Mouse (Mus musculus) midbrain, embryonic 16.5 days (tissue): Measurements from ENCODE around the gene Gan. TPM values are rescaled to one million over a fixed set of nuclear protein-coding genes. Genes with fewer than 3 reads are reported as not detected.

Source experiments
- ATAC-seq: fragments of 200-750 bp; cut with Nextera tagmentation; 2 replicates; pipeline ENCODE4 v1.8.0; 2017; ENCODE audit warnings: moderate TSS enrichment
- H3K27ac ChIP-seq: fragments of 300-500 bp; sonication (generic); 2 replicates; pipeline ENCODE4 v1.5.1; 2014; ENCODE audit warnings: mild to moderate bottlenecking, low read length, mixed read lengths
- H3K27me3 ChIP-seq: fragments of 300-500 bp; sonication (generic); 2 replicates; pipeline ENCODE4 v1.6.1; 2014; ENCODE audit warnings: low read depth, low read length, mixed read lengths; ENCODE audit not compliant: control insufficient read depth, insufficient read depth
- H3K36me3 ChIP-seq: fragments of 300-500 bp; sonication (generic); 2 replicates; pipeline ENCODE4 v1.6.1; 2014; ENCODE audit warnings: mild to moderate bottlenecking, low read length, moderate library complexity, mixed read lengths; ENCODE audit not compliant: control insufficient read depth, insufficient read depth
- H3K4me1 ChIP-seq: fragments of 300-500 bp; sonication (generic); 2 replicates; pipeline ENCODE4 v1.6.1; 2014; ENCODE audit warnings: mild to moderate bottlenecking, low read length, mixed read lengths; ENCODE audit not compliant: control insufficient read depth, insufficient read depth
- H3K4me2 ChIP-seq: fragments of 300-500 bp; sonication (generic); 2 replicates; pipeline ENCODE4 v1.6.1; 2014; ENCODE audit warnings: mild to moderate bottlenecking, low read length, mixed read lengths
- H3K4me3 ChIP-seq: fragments of 300-500 bp; sonication (generic); 2 replicates; pipeline ENCODE4 v1.5.1; 2014; ENCODE audit warnings: low read depth, mild to moderate bottlenecking, low read length, moderate library complexity, mixed read lengths
- H3K9ac ChIP-seq: fragments of 300-500 bp; sonication (generic); 2 replicates; pipeline ENCODE4 v1.6.1; 2014; ENCODE audit warnings: low read depth, low read length, mixed read lengths
- H3K9me3 ChIP-seq: fragments of 300-500 bp; sonication (generic); replicated peaks from 2 replicates; pipeline ENCODE4 v1.6.1; 2014; ENCODE audit warnings: mild to moderate bottlenecking, low read length, mixed read lengths; ENCODE audit not compliant: control insufficient read depth, poor library complexity, severe bottlenecking
- WGBS: fragments of 180-500 bp; shearing (Covaris S2); extraction: QIAGEN DNeasy Blood & Tissue Kit; methylation state at CpG from one replicate; pipeline ENCODE4 v1.1.7; 2014; 5-methylcytosine and 5-hydroxymethylcytosine counted together
- polyA plus RNA-seq: library from polyadenylated mRNA; unstranded; fragments of >200 nt; fragmentation: Nextera tagmentation; extraction: Ambion mirVana; gene quantifications from 2 replicates; pipeline ENCODE4 v1.2.1, GENCODE M21; 2015

Gene Gan
- polyA plus RNA-seq, 1 experiment from 2014 or later, result 3.4 TPM

DNA sequence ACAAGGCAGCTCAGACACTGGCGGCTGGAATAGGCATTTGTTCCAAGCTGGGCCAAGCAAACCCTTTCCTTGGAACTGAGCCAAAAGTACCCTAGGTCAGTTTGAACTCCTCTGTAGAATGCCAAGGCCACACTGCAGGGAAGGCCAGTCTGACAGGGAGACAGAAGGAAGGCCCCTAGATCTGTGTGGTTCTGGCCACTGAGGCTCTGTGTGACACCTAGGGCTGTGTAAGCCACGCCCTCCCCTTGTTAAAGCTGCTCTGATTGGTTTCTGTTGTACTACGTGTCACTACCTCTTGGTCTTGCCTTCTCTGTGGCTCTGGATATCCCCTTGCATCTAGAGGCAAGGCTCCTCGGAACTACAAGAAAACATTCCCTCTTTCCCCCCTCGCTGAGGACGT lies 86.7 kb downstream of the Gan start:
- Histone ChIP-seq H3K4me2 (no peak overlapping the region), H3K9ac (no peak overlapping the region), H3K4me1 (no peaks in the 10 kb centered on the region), H3K27ac (no peak overlapping the region), H3K9me3 (no peaks in the 10 kb centered on the region), H3K36me3 (no peaks in the 10 kb centered on the region), H3K27me3 (no peaks in the 10 kb centered on the region), H3K4me3 (no peak overlapping the region)
- ATAC-seq, result no peak
- 56% methylated on average over 6 of the region's 6 CpGs for WGBS

DNA sequence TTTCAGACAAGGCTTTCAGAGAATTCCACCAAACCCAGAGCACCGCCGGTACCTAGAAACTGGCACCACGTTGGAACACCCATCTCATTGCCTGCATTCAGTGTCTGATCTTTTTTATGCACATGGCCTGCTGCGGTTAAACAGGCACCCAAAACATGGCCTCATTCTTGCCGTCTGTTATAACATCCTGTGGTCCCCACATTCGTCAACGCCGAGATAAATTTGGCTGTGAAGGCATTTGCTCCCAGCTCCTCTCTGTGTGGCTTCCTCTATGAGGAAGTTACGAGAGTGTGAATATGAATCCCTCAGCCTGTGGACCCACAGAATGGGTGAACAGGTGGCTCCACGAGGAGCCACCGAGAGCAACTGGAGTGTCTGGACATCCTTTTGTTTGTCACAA lies 90.4 kb downstream of the Gan start:
- Histone ChIP-seq H3K9ac (no peak overlapping the region), H3K9me3 (no peaks in the 10 kb centered on the region), H3K4me1 (no peaks in the 10 kb centered on the region), H3K4me3 (no peak overlapping the region), H3K36me3 (no peaks in the 10 kb centered on the region), H3K4me2 (no peak overlapping the region), H3K27me3 (no peaks in the 10 kb centered on the region), H3K27ac (no peak overlapping the region)
- ATAC-seq, result no peak
- WGBS, result 93% methylated on average over 11 of the region's 11 CpGs

DNA sequence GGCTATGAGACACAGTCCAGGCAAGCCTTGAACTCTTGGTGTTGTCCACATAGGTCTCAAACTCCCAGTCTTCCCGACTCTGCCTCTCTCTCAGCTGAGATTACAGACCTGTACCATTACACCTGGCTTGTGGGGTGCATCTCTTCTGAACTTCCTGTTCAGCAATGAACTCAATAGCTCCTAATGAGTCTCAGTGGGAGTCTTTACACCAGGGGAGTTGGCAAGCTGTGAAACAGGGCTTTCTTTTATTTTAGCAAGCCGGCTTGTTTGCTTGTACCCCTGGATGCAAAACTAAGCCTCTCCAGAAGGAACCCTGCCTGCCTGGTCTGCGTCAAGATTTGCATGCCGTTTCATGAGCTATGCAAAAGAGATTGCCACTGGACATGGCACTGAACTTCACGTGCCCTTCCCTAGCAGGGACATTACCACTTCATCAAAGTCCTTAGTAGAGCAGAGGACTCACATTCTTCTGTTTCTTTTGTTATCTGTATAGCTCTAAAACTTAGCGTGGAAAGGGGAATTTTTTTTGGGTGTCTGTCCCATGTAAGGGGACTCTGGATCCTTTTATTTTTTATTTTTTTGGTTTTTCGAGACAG lies 93.2 kb downstream of the Gan start:
- H3K27ac ChIP-seq, result no peak overlapping the region
- ATAC-seq, result no peak
- H3K4me3 ChIP-seq, result no peak overlapping the region
- WGBS, result 36% methylated on average over 7 of the region's 7 CpGs
- H3K4me1 ChIP-seq, result no peaks in the 10 kb centered on the region
- H3K27me3 ChIP-seq, result no peaks in the 10 kb centered on the region
- no peak overlapping the region for H3K4me2 ChIP-seq
- H3K9ac ChIP-seq, result no peak overlapping the region
- no peaks in the 10 kb centered on the region for H3K9me3 ChIP-seq
- no peaks in the 10 kb centered on the region for H3K36me3 ChIP-seq

DNA sequence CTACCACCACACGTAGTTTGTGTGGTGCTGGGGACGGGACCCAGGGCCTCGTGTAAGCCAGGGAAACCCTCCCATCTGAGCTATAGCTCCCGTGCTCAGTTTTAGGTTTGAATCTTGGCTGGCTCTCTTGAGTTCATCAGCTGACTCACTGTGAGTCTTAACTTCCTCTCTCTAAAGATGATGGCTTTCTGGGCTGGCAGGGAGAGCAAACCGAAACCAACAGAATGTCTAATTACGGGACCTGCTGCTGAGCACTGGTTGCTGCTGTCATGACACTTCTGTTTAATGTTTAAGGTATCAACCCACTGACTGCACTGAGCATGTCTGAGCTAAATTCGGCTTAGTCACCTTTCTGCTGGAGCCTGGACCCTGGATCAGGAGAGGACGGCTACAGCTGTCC lies 94.7 kb downstream of the Gan start:
- no peak overlapping the region for H3K4me2 ChIP-seq
- H3K4me3 ChIP-seq, result no peak overlapping the region
- no peak overlapping the region for H3K27ac ChIP-seq
- ATAC-seq, result no peak
- 95% methylated on average over 8 of the region's 8 CpGs for WGBS
- H3K4me1 ChIP-seq, result no peaks in the 10 kb centered on the region
- no peaks in the 10 kb centered on the region for H3K27me3 ChIP-seq
- H3K9ac ChIP-seq, result no peak overlapping the region
- no peaks in the 10 kb centered on the region for H3K36me3 ChIP-seq
- H3K9me3 ChIP-seq, result no peaks in the 10 kb centered on the region

- H3K36me3 ChIP-seq, result no peaks in the 10 kb centered on the region
- H3K9me3 ChIP-seq, result no peaks in the 10 kb centered on the region
- H3K4me1 ChIP-seq, result peaks cover under 1% of the 10 kb centered on the region; the same call in 1 of the 2 replicates
- H3K27ac ChIP-seq, result no peak overlapping the region
- H3K4me3 ChIP-seq, result no peak overlapping the region
- no peak overlapping the region for H3K9ac ChIP-seq
- H3K4me2 ChIP-seq, result no peak overlapping the region
- no peak for ATAC-seq
- H3K27me3 ChIP-seq, result no peaks in the 10 kb centered on the region
- 88% methylated on average over 17 of the region's 17 CpGs for WGBS
These were observed 95.7 kb downstream of the Gan start for GRCm38 (mm10) chr8:117253390-117254269.

DNA sequence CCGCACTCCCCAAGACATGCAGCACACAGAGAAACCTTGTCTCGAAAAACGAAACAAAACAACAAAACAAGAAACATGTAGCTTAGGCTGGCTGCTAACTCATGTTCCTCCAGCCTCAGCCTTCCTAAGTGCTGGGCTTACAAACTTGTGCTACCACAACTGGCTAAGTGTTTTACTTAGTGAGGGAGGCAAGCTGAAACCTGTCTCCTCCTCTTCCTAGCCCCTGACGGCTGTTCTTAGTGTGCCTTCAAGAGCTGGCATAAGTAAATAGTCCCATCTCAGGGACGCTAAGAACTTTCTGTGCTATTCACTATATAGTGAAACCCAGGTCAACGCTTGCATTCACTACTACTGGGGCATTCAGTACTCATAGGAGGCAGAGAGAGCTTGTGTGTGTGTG lies 96.6 kb downstream of the Gan start:
- 86% methylated on average over 6 of the region's 6 CpGs for WGBS
- no peaks in the 10 kb centered on the region for H3K36me3 ChIP-seq
- H3K9ac ChIP-seq, result no peak overlapping the region
- H3K27ac ChIP-seq, result no peak overlapping the region
- no peak for ATAC-seq
- H3K4me1 ChIP-seq, result peaks cover 8% of the 10 kb centered on the region
- no peaks in the 10 kb centered on the region for H3K9me3 ChIP-seq
- no peak overlapping the region for H3K4me2 ChIP-seq
- H3K4me3 ChIP-seq, result no peak overlapping the region
- no peaks in the 10 kb centered on the region for H3K27me3 ChIP-seq

- H3K36me3 ChIP-seq, result no peaks in the 10 kb centered on the region
- H3K9ac ChIP-seq, result peak overlapping the region; percentile 98
- H3K4me2 ChIP-seq, result peak overlapping the region; percentile 96
- H3K9me3 ChIP-seq, result no peaks in the 10 kb centered on the region
- no peaks in the 10 kb centered on the region for H3K27me3 ChIP-seq
- H3K4me1 ChIP-seq, result peaks cover 20% of the 10 kb centered on the region
- peak; percentile 83 for ATAC-seq
- H3K27ac ChIP-seq, result peak overlapping the region; percentile 94
- WGBS, result under 1% methylated on average over 77 of the region's 92 CpGs
- H3K4me3 ChIP-seq, result peak overlapping the region; percentile 89
These were observed 98.5 kb downstream of the Gan start for GRCm38 (mm10) chr8:117256292-117256938.

GRCm38 (mm10) chr8:117257029-117257820 lies 99.3 kb downstream of the Gan start, which contains the start of gene Cmip:
Gene Cmip (plus strand): TSS chr8:117257064.
- WGBS, result 0% methylated on average over 54 of the region's 65 CpGs
- no peaks in the 10 kb centered on the region for H3K9me3 ChIP-seq

More at GRCm38 (mm10) chr8:117257029-117257820, 99.3 kb downstream of the Gan start, which contains the start of gene Cmip:
- Histone ChIP-seq H3K4me2 (peak within 1 kb of the TSS; percentile 96), H3K36me3 (no peaks in the 10 kb centered on the region), H3K9ac (peak within 1 kb of the TSS; percentile 98), H3K27ac (peak within 1 kb of the TSS; percentile 94), H3K4me1 (peaks cover 28% of the 10 kb centered on the region), H3K27me3 (no peaks in the 10 kb centered on the region), H3K4me3 (peak within 1 kb of the TSS; percentile 89)
- peak; percentile 40 for ATAC-seq
